Mouse (Mus musculus) stomach, postnatal 0 days (tissue): ENCODE results near the gene Pias1.

Source experiments
- CTCF ChIP-seq: IDR thresholded peaks from 2 replicates; pipeline ENCODE4 v1.5.1; 2016; ENCODE audit warnings: antibody characterized with exemption, low read depth, mild to moderate bottlenecking, moderate library complexity
- EP300 ChIP-seq: optimal IDR thresholded peaks from 2 replicates; pipeline ENCODE3; 2016; ENCODE audit warnings: antibody characterized with exemption

DNA sequence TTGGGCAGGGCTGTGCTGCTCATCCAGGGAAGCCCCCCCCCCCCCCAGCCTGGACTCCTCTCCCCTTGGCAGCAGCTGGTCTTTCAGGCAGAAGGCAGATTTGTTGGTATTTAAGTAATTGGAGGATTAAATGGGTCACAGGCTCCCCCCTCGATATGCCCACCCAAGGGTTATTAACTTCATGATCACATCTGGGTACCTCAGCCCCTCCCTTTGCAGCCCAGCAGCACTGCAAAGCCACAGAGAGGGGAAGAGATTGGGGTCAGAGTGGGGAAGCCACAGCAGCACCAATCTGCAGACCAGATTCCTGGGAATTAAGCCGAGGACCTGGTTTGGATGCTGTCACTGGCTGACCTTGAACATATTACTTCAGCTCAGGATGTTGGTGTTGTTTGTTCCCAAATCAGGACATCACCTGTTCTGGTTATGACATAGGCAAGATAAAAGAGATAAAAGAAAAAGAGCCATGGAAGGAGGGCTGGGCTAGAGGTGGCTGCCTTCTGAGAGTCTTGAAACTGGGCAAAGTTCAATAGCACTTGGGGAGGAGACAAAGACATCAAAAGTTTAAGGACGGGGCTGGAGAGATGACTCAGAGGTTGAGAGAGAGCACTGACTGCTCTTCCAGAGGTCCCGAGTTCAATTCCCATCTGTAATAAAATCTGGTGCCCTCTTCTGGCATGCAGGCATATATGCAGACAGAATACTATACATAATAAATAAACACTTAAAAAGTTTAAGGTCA is 151.8 kb downstream of the Pias1 start:
- TF ChIP-seq CTCF (no peak), EP300 (no peak)
